Mouse (Mus musculus) right cerebral cortex, adult 2 months (tissue): Measurements from ENCODE around the gene 0610040J01Rik.
"Not testable (repeated sequence)": the region's sequence is repeated elsewhere in the genome, so short reads cannot be mapped to it uniquely, and the experiment has no call there.

Source experiments
- DNase-seq, 2 experiments: peaks; one replicate each; pipeline ENCODE4 v3.0.0; 2021 to 2022; ENCODE audit warnings: low spot score in 2 of 2

0610040J01Rik gene

DNA sequence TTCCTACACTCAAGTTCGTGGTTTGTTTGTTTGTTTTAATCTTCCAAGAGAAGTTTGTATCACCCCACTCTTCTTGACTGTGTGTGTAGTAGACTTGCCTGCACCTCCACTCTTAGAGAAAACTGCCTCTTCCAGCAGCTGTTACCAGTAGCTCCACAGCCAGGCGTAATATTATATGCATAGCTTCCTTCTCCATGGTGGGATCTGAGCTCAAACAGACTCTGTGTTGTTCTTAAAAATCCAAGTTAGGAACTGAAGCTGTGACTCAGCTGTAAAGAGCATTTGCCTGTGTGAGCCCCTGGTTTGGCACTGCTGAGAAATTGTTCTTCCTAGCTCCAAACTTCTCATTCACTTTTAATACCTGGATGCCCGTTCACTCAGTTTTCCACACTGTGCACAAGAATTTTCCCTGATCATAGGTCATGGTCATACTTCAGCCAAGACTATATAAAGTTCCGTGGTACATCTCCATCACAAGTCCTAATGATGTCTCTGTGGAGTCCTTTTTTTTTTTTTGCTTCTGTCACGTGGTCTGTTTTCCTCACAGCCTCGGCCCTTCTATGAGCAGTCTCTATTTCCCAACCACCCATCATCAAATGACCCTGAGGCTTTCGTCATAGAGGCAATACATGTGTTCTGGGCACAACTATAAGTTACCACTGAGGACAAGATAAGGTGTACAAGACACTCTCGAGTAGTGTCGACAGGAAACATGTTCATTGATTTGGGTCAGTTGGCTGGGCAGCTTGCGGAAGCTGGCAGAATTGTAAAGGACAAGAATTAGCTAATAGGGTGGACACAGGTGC, 16.4 kb downstream of the 0610040J01Rik start:
- no peak for DNase-seq

DNA sequence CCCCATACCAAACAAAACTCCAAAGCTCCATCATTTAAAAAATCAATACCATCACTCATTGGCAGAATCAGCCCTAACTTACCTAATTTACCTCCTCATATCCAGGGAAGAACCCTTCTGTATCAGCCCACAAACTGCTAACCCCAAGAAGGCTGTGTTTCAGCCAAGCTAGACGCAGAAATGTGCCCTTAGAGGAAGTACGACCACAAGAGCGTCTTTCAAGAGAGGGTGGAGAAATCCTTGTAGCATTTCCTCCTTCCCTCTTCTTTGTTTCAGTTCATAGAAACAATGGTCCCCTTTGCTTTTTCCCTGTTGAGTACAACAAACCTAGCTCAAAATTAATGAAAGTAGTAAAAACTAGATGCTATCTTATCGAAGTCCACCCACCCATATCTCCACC, 18.9 kb downstream of the 0610040J01Rik start:
- no peak for DNase-seq

DNA sequence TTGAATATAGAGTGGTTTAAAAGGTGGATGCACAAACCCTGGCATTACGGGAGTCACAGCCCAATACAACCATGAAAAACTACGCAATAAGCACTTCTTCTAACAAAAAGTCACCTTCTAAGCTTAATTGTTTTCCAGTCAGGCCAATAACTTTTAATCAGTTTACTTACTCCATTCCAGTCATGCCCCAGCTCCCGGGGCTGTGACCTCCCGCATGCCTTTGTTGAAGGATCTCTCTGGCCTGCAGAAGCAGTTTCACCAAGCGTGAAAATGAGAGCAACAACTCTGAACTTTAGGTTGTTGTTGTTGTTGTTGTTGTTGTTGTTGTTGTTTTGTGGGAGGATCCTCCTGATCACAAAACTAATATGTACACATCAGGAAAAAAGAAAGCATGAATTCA, 21.8 kb downstream of the 0610040J01Rik start:
- no peak for DNase-seq

DNA sequence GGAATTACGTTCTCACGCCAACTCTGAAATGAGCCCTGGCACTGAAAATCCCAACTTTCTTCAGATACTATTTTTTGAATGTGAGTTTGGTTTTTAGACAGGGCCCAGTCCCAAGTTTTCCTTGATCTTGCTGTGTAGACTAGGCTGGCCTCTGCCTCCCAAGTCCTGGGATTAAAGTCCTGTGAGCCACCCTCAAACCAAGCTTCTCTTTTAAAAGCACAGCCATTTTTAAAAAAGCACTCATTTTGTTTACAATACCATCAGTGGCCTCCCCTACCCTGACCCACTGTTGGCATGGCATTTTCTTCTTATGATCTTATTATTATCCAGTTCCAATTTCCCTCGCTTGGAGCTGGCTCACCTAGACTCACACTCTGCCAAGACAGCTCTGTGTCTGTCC, 22.3 kb downstream of the 0610040J01Rik start:
- no peak for DNase-seq

DNA sequence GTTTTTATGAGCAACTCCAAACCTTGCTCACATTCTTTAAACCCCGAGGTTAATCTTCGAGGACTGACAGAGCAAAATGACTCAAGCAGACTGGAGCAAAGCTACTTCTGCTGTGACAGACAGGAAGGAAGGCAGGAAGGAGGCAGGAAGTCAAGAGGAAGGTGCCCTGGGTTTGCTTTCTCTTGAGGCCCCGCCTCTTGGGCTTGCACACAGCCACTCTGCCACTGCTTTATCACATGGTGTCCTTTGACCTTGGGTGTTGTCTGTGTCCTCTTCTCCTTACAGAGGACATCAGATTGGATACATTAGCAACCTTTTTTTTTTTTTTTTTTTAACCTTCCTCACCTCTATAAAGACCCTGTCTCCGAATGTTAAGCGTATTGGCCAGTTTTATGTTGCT, 25.0 kb downstream of the 0610040J01Rik start:
- DNase-seq: no peak

DNA sequence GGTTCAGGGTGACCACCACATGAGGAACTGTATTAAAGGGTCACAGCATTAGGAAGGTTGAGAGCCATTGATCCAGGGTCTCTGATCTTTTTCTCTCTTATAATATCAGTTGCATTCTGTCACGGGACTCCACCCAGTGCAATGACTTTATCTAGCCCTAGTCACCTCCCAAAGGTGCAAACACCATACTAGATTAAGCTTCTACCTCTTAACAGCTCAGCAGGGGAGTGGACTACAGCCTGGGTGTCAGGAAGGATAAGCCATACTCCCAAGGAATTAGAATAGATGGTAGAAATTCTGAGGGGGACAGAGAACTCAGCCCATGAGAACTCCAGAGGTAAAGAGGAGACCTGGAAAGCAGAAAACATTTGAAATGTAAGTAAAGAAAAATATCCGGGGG, 25.7 kb downstream of the 0610040J01Rik start:
- no peak for DNase-seq

DNA sequence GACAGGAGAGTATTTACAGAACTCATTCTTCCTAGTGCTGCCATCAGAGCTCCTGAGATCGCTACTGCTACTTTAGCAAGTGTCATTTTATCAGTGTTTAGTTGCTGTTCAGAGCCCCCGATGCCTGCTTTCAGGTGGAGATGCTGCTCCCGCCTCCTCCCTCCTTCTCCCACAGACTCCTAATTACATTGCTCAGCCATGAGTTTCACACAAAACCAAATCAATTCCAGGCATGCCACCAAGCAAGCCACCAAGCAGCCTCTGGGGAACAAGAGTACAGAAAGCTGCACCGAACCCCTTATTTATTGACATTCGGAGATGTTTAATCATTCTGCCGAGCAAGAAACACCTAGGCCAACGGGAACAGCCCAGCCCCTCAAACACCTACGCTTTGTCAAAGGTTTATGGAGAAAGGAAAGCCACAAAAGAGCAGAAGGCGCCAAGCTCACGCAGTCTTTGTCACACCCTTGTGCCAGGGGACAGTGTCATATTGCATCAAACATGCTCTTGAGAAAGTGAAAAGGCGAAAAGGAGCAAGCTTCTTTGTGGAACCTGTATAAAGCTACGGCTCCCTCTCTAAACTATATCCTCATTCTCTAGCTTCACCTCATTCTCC, 27.7 kb downstream of the 0610040J01Rik start:
- no peak for DNase-seq

DNA sequence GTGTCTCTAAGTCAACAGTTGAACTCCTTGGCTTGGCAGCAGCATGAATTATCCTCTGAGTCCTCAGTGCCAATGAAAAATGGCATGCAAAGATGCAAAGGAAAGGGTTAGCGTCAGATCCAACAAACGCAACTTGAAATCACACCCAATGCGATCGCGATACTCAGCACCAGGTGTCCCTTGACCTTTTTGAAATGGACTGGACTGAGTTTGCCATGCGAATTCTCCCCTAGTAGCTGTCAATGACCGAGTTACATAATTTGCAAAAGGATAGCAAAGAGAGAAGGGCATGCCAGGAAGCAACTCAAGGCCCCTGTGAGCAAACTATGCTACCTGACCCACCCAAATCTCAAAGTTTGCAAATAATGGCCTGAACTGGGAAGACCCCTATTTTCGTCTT, 34.9 kb downstream of the 0610040J01Rik start:
- no peak for DNase-seq

DNA sequence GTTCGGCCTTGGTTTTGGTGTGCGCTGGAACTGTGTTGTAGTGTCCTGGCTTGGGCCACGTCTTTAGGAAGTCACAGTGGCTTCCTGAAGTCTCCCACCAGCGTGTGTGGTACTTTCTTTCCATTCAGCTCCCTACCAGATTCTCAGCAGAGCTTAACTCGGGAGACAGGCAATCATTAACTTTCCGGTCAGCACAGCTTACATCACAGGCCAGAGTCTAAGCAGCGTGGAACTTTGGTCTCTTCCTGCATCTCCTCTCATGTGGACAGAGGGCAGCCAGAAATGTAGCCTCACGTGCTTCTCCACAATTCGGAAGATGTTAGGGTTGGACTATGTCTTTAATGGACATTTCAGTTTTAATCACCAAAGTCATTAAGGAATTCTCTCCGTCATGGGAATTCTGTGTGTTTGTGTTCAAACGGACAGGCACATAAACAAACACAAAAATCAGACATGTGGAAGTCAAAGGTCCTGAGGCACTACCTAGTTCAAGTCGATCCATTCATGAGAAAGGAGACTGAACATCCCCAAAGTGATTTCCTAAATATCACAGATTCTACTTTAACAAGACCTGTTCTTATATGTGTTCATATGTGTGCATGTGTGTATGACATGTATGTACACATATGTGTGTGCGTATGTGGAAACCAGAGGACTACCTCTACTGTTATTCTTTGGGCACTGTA, 35.5 kb downstream of the 0610040J01Rik start:
- no peak for DNase-seq

DNA sequence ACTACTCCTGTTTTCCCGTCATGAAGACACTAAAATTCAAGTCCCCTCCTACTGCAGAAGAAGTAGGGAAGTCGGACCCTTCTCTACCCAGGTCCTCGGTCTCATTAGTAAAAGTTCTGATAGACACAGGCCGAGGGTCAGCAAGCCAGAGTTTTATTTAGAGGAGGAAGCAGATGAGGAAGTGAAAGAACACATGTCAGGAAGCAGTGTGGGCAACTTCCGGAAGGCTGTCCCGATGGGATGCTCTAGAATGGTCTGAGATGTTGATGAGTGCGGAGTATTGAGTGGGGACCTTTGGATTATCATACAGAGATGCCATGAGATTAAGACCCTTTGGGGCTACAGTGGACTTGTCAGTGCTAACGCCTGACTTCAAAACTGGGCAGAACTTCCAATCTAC, 46.7 kb downstream of the 0610040J01Rik start:
- DNase-seq: no peak

DNA sequence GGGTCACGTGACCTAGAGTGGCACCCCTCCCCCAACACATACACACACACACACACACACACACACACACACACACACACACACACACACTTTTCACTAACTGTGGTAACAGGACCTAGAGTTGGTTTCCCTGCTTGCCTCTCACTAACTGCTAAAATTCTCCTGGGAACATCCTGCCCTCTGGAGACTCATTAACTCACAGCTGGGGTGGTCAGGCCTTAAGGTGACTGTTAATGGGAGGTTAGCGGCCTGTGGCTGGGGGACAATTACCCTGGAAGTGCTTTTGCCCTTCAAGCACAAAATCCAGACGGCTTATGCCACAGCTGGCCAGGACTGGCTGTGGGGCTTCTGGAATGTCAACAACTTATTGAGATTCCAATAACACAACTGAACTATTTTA, 55.3 kb downstream of the 0610040J01Rik start:
- no peak for DNase-seq

DNA sequence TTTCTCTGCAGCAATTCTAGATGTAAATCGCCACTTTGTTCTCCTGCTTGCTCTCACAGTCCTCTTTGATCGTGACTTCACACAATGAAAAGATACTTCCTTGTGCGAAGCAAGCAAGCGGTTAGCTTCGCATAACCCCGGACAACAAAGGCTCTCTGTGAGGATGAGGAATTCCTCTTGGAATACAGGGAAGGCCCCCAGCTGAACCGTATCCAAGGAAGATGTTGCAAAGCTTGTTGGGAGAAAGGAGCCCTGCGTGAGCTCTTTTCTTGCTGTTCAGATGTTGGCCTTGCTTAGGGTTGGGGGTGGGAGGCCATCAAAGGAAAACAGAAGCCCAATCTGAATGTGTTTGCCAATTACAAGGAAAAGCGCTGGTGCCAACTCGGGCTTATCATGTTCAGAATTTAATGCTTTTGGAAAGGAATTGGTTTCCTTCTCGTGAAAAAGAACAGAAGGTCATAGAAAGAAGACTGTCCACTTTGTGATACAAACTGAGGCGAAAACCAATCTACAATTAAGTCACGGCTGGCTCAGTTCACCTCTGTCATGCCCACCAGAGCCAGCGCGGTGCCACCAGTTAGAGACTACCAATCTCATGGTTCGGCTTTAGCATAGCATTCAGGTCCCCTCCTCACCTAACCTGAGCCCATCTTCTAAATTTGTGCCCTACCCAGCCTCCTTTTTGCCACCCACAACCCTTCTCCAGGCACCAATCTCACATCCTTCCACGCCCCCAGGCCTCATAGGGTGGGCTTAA, 60.2 kb downstream of the 0610040J01Rik start:
- DNase-seq: peak in 1 of 2 experiments; percentile 20

DNA sequence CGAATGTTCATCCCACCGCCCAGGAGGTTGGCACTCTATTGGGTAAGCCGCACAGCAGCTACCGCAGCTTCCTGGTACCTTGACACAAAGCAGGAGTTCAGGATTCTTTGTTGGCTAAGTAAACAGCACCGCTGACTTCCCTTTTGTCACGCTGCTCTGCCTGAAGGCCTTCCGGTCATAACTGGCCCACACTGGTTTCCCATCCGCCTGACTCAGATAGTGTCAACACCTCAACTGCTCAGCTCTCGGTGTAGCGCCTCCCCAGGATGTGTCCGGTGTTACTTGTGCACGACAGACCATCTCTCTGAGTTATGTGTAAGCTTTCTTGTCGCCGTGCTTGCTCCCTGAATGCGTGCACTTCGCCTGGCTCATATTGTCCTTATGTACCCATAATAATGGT, 62.7 kb downstream of the 0610040J01Rik start:
- DNase-seq: no peak

DNA sequence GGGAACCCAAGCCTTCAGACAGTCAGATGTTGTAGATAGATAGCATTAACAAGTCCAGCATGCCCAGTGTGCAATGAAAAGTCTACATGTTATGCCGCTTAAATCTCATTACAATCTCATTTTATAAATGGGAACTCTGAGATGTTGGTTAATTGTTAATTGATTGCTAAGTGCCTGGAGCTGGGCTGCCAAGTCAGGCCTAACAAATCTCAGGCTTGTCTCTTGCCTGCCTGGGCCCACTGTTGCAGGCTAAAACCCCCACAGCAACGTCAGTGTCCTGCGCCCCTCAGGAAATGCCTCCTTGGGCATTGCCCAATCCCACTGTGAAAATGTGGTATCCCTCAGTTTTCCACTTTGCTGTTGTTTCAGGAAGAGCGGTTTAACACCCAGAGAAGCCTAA, 63.9 kb downstream of the 0610040J01Rik start:
- no peak for DNase-seq

DNA sequence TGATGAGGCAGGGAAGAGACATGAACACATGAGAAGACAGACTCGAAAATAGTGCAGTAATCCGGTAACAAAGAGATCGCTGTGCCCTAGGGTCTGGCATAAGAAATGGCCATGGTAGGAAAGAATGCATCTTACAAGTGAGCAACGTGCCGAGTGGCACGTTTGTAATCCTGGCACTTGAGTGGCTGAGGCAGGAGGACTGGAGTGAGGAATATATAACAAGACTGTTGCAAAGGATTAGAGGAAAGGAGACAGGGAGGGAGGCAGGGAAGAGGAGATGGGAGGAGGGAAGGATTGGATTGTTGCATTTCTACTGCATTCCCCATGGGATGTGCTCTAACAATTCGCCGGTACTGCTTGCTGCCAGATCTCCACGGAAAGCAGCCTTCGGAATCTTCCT, 66.9 kb downstream of the 0610040J01Rik start:
- no peak for DNase-seq

DNA sequence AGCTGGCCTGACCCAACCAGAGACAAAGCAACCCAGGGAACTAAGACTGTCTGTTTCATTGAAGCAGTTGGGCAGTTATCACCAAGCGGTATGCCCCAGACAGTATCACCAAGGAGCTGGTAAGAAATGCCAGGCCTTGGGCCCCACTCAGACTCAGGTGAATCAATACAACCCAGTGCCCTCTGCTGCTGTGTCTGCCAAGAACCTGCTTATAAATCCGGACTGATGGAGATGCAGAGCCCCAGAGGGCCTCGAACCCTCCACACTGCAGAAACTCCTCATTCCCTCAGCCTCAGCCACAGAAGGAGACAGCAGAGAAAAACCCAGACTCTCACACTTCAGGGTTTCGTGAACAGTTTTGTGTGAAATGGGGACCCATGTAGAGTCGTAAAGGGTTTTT, 74.1 kb downstream of the 0610040J01Rik start:
- DNase-seq: no peak

DNA sequence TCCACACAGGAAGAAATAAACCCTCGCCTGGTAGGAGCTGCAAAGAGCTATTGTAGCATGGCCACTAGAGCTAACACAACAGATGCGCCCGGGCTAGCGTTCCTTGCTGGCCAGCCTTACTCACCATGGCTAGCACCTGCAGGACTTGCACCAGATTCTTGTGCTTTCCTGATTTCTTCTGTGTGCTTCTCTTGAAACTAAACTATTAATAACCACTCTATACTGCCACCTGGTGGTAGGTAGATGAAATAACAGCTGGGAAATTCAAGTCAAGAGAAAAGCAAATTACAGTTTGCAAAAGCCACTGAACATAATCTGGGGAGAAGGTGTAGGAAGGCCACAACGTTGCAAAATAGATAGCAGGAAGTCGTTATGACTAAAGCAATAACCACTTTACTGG, 74.5 kb downstream of the 0610040J01Rik start:
- peak; percentile 21 to 31 for DNase-seq

DNA sequence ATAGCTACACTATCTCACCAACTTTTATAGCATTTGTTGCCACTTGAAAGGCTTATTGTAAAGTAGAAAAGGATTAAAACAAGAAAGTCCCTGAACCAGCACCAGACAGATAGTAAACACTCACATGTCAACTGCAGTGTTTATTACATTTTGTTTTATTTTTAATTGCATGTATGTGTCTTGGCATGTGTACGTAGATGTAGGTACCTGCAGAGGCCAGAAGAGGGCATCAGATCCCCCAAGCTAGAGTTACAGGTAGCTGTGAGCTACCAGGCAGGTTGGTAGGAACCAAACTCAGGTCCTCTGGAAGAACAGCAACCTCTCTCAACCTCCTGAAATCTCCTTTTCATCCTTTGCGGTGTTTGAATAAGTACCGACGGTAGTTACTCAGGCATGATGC, 74.9 kb downstream of the 0610040J01Rik start:
- no peak for DNase-seq

DNA sequence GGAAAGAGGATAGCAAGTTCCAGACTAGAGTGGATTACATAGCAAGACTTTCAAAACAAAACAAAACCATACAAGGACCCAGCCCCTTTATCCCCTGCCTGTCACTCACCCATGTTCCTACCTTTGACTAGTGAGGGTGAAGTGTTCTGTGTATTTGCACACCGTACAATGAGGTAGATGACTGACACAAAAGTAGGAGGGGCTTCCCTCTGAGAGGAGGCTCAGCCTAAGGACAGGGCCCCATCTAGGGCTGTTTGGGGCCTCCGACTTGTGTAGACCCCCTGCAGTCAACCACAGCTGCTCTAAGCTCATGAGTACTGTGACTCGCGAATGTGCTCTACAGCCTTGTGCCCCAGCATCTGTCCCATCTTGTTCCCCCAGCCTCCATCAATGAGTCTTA, 79.1 kb downstream of the 0610040J01Rik start:
- no peak for DNase-seq

DNA sequence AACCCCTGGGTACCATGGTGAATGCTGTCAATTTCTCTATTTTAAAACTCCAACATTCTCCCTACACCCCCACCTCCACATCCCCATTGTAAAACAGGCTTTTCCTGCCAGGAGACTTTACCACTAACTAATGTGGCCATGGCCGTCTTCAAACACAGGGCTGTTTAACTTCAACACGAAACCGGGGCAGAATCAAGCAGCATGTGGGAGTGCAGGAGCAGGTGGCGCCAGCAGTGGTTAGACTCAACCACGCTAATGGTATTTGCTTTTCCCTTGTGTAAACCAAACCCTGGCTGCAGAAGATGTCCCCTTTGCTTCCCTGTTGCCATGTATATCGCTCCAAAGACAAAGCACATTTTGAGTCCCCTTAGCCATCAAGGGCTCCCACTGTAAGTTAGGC, 79.7 kb downstream of the 0610040J01Rik start:
- DNase-seq: no peak

DNA sequence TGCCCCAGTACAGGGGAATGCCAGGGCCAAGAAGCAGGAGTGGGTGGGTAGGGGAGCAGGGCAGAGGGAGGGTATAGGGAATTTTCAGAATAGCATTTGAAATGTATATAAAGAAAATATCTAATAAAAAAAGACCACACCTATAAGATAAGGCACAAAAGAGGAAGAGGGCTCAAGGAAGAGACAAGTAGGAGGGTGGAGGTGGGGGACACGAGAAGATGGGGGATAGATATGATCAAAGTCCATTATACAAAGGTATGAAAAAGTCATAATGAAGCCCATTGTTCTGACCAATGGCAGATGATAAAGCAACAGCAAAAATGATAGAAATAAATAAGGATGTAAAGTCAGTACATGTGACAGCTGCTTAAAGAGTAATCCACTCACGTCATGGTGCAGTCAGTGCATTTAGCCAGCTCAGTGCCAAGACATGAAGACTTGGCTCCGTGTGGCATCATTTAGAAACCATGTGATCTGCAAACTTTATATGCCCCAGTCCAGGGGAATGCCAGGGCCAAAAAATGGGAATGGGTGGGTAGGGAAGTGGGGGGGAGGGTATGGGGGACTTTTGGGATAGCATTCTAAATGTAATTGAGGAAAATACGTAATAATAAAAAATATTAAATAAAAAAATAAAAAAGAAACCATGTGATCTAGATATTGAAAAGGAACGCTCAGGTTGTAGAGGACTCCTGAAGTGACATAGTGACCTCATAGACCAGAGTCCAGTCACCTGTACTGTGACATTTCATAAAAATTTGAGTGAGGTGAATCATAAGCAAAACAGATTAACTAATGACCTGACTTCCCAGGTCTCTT, 85.0 kb downstream of the 0610040J01Rik start:
- not testable (repeated sequence) for DNase-seq

DNA sequence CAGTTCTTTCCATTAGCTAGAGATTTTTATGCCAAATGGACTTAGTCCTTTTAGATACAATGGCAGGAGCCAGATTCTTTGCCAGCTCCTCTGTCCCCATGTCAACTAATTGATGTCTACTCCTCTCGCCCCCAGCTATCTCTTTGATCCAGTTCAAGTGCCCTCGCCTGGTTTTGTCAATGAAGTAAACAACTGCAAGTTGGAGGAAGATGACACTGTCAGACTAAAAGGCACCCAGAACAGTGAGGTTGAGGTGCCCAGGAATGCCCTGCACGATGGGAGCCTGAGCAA, 85.6 kb downstream of the 0610040J01Rik start:
- no peak for DNase-seq
